Mouse (Mus musculus): Measurements from ENCODE around the gene Gm21834. TPM values are rescaled to one million over a fixed set of nuclear protein-coding genes. Genes with fewer than 3 reads are reported as not detected.

The Gm21834 gene
- polyA plus RNA-seq (2015; fragmentation: Nextera tagmentation; extraction: Ambion mirVana) = not detected in 2 replicates

DNA sequence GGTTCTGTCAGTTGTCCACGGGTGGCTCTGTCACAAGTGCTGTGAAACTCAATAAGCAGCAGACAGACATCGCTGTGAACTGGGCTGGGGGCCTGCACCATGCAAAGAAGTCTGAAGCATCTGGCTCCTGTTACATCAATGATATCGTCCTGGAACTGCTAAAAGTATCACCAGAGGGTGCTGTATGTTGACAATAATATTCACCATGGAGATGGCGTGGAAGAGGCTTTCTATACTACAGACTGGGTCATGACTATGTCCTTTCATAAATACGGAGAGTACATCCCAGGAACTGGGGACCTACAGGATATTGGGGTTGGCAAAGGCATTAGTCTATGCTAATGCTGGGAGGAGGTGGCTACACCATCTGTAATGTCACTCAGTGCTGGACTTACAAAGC, at the start of gene Gm21834:
Gene Gm21834, minus strand, starts transcription at position 101 of the 400 bp plus-strand sequence.
- DNase-seq (ENCODE audit: low spot score) = no peak

DNA sequence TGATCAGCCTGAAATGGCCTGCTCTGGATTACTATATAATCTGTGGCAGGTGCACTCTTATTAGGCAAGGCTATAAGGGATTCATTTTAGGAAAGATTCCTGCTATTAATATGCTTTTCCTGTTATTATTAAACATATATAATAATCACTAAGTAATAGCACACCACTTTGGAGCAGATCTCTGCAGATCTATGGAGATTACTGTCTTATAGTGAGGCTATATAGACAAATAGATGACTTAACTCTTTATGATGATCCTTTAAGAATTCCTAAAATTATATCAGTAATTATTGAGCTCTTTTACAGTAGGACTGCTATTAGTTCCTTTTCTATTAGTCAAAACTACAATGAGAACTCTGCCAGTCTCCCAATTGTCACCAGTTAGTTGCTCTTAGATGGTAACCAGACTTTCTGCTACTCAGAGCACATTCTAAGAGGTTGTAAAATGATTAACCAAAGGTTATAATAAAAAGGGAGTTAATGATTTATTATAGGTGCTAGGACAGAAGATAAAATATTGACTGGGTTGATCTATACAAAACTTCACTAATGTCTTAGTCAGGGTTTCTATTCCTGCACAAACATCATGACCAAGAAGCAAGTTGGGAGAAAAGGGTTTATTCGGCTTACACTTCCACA, 46.3 kb upstream of the Gm21834 start:
- DNase-seq (ENCODE audit: low spot score) = no peak

DNA sequence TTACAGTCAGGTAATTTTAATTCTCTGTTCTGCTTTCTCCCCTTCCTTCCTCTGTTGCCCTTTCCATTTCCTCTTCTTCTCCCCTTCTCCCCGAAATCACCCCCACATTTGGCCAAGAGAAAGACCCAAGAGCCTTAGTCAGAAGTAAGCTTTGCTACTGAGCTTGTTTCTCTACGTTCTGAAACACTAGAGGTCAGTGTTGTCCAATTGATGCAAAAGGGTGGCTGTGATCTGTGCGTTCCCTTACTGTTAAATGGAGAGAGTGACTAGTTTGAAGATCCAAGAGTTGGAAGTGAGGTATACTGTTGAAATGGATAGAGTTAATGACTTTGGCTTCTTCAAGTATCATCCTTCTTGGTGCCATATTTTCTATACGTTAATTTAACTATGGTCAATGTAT, 28.9 kb upstream of the Gm21834 start:
- DNase-seq (ENCODE audit: low spot score) = no peak

DNA sequence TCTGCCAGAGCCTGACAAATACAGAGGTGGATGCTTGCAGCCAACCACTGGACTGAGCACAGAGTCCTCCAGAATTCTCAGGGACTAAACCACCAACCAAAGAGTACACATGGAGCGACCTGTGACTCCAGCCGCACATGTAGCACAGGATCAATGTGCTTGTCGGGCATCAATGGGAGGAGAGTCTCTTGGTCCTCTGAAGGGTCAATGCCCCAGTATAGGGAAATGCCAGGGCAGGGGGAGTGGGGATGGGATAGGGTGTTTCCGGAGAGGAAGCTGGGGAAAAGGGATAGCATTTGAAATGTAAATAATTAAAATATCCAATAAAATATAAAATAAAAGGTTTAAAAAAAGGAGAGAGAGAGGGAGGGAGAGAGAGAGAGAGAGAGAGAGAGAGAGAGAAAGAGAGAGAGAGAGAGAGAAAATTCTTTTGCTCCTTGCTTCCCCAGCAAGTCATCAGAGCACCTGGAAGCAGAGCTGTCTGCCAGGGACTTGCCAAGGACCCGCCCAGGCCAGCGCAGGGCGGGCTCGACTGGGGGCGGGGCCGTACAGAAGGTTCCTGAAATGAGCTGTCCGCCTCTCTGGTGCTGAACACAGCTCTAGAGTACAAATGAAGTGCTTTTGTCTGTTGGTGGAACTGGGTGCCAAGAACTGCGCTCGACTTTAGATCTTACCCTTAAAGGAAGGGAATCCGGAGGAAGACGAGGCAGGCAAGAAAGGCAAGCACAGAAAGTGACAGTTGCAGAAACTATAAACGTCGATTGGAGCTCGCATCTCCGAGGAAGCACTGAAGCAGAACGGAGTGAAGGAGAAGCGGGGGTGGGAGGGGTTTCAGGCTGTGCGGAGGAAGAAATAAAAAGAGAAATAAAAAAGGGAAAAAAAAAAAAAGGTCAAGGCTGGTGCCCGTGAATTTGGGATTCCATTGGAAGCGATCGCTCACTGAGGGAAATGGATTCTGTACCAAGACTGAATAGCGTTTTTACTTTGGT, 26.9 kb upstream of the Gm21834 start, which contains the start of gene Cntnap5c:
Gene Cntnap5c, plus strand, starts transcription at position 949 of the 989 bp plus-strand sequence.
- DNase-seq (ENCODE audit: low spot score) = no peak

DNA sequence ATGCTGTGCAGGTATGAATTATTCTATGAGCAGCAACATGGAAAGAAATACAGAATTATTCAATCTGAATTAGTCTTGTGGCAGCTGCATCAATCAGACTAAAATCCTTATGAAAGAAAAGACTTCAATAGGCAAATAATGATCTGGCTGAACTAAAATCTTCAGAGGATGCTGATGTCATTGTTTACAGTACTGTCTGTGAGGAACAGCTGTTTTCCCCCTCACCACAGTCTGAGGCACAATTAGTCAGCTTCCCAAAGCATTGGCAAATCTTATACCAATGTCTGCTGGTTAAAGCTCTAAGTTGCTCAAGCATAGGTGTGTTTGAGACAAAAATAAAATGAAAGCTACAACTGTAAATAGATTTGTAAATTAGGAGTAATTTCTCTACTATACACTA, 25.3 kb upstream of the Gm21834 start:
- DNase-seq (ENCODE audit: low spot score) = no peak

DNA sequence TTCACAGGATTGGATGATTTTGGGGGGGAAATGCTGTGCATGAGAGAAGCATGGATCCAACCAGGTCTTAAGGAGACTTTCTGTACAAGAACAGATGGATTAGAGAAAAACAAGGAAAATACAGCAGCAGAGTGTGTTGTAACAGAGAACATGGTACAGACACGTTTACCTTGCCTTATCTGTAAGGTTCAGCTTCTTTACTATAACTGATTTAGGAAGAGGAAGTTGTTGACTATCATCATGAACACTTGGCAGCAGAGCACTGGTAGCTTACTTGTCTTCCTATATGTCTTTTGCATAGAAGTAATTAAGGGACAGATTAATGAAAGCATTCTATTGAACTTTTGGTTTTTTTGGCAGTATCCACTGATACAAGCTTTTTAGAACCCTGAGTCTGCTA, 16.0 kb upstream of the Gm21834 start:
- DNase-seq (ENCODE audit: low spot score) = no peak

DNA sequence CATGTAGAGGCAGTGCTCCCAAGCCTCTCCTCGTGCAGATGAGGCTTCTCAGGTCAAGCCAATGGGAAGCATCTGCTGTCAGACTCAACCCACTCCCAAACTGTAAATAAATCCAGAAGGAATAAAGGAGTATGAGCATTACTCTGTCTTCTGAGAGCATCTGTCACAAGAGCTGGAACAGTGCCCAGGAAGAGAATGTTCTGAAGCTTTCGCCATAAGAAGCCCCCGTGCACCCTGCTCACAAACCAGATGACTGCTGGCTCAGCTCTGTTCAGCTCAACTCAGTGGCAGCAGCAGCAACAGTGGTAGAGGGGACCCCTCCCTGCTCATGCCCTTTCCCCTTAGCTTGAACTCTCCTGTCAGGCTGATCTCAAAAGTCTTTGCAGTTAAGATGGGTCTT, 47.2 kb downstream of the Gm21834 start:
- DNase-seq (ENCODE audit: low spot score) = no peak

Other genes starting within 250 kb of the Gm21834 start
- gene Vmn2r120, start 196.7 kb downstream of the Gm21834 start, polyA plus RNA-seq (2015; fragmentation: Nextera tagmentation; extraction: Ambion mirVana) = not detected in 2 replicates
- gene Cntnap5c, start 27.4 kb upstream of the Gm21834 start, polyA plus RNA-seq (2015; fragmentation: Nextera tagmentation; extraction: Ambion mirVana) = not detected in 2 replicates

All from thymus, postnatal 0 days (tissue).